Mouse (Mus musculus) MEL (cell line): Measurements from ENCODE around the gene Il16. TPM values are rescaled to one million over a fixed set of nuclear protein-coding genes. Genes with fewer than 3 reads are reported as not detected.

Source experiments
- DNase-seq: peaks from one replicate; pipeline ENCODE4 v3.0.0; 2011; ENCODE audit warnings: low read depth, low spot score
- H3K27ac ChIP-seq: 2 replicates; pipeline ENCODE4 v1.5.1; 2012; ENCODE audit warnings: low read depth, mild to moderate bottlenecking, control low read depth, low read length, moderate library complexity; ENCODE audit not compliant: control insufficient read depth
- H3K27me3 ChIP-seq, 2 experiments: fragments of 150-350 bp in 1 of 2; sonication (generic) in 1 of 2; 2 replicates each; pipeline ENCODE4 v1.6.1; 2012; ENCODE audit warnings: low read length in 2 of 2, mild to moderate bottlenecking in 2 of 2, improper control_type of control experiment in 1 of 2, moderate library complexity in 1 of 2; ENCODE audit not compliant: insufficient read depth in 2 of 2, control insufficient read depth in 1 of 2
- H3K36me3 ChIP-seq, 2 experiments: 2 replicates each; pipeline ENCODE4 v1.6.1; 2012 to 2014; ENCODE audit warnings: low read length in 2 of 2, improper control_type of control experiment in 1 of 2, inconsistent platforms in 1 of 2, mild to moderate bottlenecking in 1 of 2; ENCODE audit not compliant: insufficient read depth in 2 of 2, control insufficient read depth in 1 of 2
- H3K4me1 ChIP-seq, 2 experiments: fragments of 150-350 bp in 1 of 2; sonication (generic) in 1 of 2; 2 replicates each; pipeline ENCODE4 v1.6.1; 2012; ENCODE audit warnings: low read length in 2 of 2, improper control_type of control experiment in 1 of 2, mild to moderate bottlenecking in 1 of 2; ENCODE audit not compliant: insufficient read depth in 2 of 2, control insufficient read depth in 1 of 2
- H3K4me3 ChIP-seq, 2 experiments: fragments of 150-350 bp in 1 of 2; sonication (generic) in 1 of 2; 2 replicates each; pipeline ENCODE4 v1.5.1; 2012; ENCODE audit warnings: low read depth in 2 of 2, low read length in 2 of 2, mild to moderate bottlenecking in 2 of 2, moderate library complexity in 2 of 2, control low read depth in 1 of 2, improper control_type of control experiment in 1 of 2; ENCODE audit not compliant: control insufficient read depth in 1 of 2, insufficient read depth in 1 of 2
- H3K79me2 ChIP-seq: 2 replicates; pipeline ENCODE4 v1.6.1; 2012; ENCODE audit warnings: mild to moderate bottlenecking, low read length, moderate library complexity; ENCODE audit not compliant: control insufficient read depth, poor library complexity, insufficient read depth
- H3K9ac ChIP-seq: 2 replicates; pipeline ENCODE4 v1.6.1; 2012; ENCODE audit warnings: low read depth, mild to moderate bottlenecking, control low read depth, low read length, moderate library complexity; ENCODE audit not compliant: control insufficient read depth, poor library complexity, severe bottlenecking
- H3K9me3 ChIP-seq: fragments of 150-350 bp; sonication (generic); replicated peaks from 2 replicates; pipeline ENCODE4 v1.6.1; 2012; ENCODE audit warnings: mild to moderate bottlenecking, low read length, improper control_type of control experiment, moderate library complexity; ENCODE audit not compliant: insufficient read depth
- BHLHE40 ChIP-seq: IDR thresholded peaks from 2 replicates; pipeline ENCODE4 v1.6.1; 2012; ENCODE audit warnings: low read depth, mild to moderate bottlenecking, inconsistent platforms, low read length, improper control_type of control experiment, borderline replicate concordance
- EP300 ChIP-seq, 2 experiments: IDR thresholded peaks; 2 replicates each; pipeline ENCODE4 v1.6.1; 2011; ENCODE audit warnings: improper control_type of control experiment in 2 of 2, low read length in 2 of 2, low read depth in 1 of 2, mild to moderate bottlenecking in 1 of 2
- ETS1 ChIP-seq: IDR thresholded peaks from 2 replicates; pipeline ENCODE4 v1.6.1; 2012; ENCODE audit warnings: low read depth, mild to moderate bottlenecking, inconsistent platforms, low read length, improper control_type of control experiment, moderate library complexity
- GATA1 ChIP-seq: IDR thresholded peaks from 2 replicates; pipeline ENCODE4 v1.6.1; 2011; ENCODE audit warnings: low read depth, low read length, improper control_type of control experiment
- JUND ChIP-seq: IDR thresholded peaks from 2 replicates; pipeline ENCODE4 v1.6.1; 2011; ENCODE audit warnings: low read depth, mild to moderate bottlenecking, improper control_type of control experiment, low read length
- MAZ ChIP-seq: IDR thresholded peaks from 2 replicates; pipeline ENCODE4 v1.6.1; 2012; ENCODE audit warnings: low read depth, mild to moderate bottlenecking, inconsistent platforms, low read length, improper control_type of control experiment
- MXI1 ChIP-seq: IDR thresholded peaks from 2 replicates; pipeline ENCODE4 v1.6.1; 2011; ENCODE audit warnings: mild to moderate bottlenecking, low read depth, low read length, improper control_type of control experiment
- MYB ChIP-seq: IDR thresholded peaks from 2 replicates; pipeline ENCODE4 v1.6.1; 2011; ENCODE audit warnings: mild to moderate bottlenecking, low read depth, low read length, improper control_type of control experiment
- NELFE ChIP-seq: IDR thresholded peaks from 2 replicates; pipeline ENCODE4 v1.6.1; 2011; ENCODE audit warnings: low read depth, low read length, improper control_type of control experiment
- NRF1 ChIP-seq: IDR thresholded peaks from 2 replicates; pipeline ENCODE4 v1.6.1; 2014; ENCODE audit warnings: low read depth, mild to moderate bottlenecking, inconsistent platforms, low read length, improper control_type of control experiment, moderate library complexity; ENCODE audit not compliant: poor library complexity, insufficient read depth, severe bottlenecking
- POLR2A ChIP-seq, 2 experiments: IDR thresholded peaks; 2 replicates each; pipeline ENCODE4 v1.6.1; 2011 to 2012; ENCODE audit warnings: low read length in 2 of 2, mild to moderate bottlenecking in 2 of 2, control low read depth in 1 of 2, improper control_type of control experiment in 1 of 2, low read depth in 1 of 2, moderate library complexity in 1 of 2; ENCODE audit not compliant: control insufficient read depth in 1 of 2, insufficient read depth in 1 of 2, poor library complexity in 1 of 2
- RAD21 ChIP-seq: IDR thresholded peaks from 2 replicates; pipeline ENCODE4 v1.6.1; 2011; ENCODE audit warnings: mild to moderate bottlenecking, low read depth, low read length, improper control_type of control experiment
- SMC3 ChIP-seq: IDR thresholded peaks from 2 replicates; pipeline ENCODE4 v1.6.1; 2011; ENCODE audit warnings: low read depth, low read length, improper control_type of control experiment
- TCF12 ChIP-seq: IDR thresholded peaks from 2 replicates; pipeline ENCODE4 v1.6.1; 2014; ENCODE audit warnings: low read depth, mild to moderate bottlenecking, inconsistent platforms, low read length, improper control_type of control experiment, moderate library complexity
- USF2 ChIP-seq, 2 experiments: IDR thresholded peaks; 2 replicates each; pipeline ENCODE4 v1.6.1; 2011 to 2012; ENCODE audit warnings: improper control_type of control experiment in 2 of 2, low read length in 2 of 2, borderline replicate concordance in 1 of 2, inconsistent platforms in 1 of 2, low read depth in 1 of 2, mild to moderate bottlenecking in 1 of 2; ENCODE audit not compliant: insufficient read depth in 1 of 2
- polyA plus RNA-seq, 2 experiments: library from polyadenylated mRNA; stranded (reverse) in 1 of 2; unstranded in 1 of 2; fragments of >175 nt in 1 of 2; fragments of >200 nt in 1 of 2; gene quantifications; 2 replicates each; pipeline versions ENCODE4 v1.2.1 to v1.2.4; 2012; ENCODE audit warnings: low replicate concordance in 2 of 2, low read depth in 1 of 2; ENCODE audit not compliant: insufficient read length in 2 of 2, insufficient read depth in 1 of 2, missing spikeins in 1 of 2
- total RNA-seq: library from RNA; depleted of rRNA; stranded (reverse); fragments of 300-350 nt; gene quantifications from 2 replicates; pipeline ENCODE4 v1.2.3, GENCODE M21; 2012

The Il16 gene
- total and polyA plus RNA-seq, 3 experiments = 0.04 to 0.10 TPM; not detected in 1

DNA sequence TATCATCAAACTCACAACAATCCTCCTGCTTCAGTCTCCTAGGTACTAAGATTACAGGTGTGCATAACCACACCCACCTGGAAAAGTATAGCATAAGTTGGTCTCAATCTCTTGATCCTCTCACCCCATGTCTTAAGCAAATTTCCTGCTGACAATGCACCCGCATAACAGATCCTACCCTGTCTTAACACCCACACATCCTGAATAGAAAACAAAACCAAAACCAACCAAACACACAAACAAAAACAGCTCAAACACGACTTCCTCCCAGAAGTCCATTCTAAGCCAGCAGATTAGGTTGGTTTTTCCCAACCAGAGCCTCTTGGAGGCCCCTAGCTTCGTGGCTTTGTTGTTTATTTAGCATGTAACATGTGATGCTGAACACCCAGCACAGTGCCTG lies 2.8 kb downstream of the Il16 start:
- no peak for TF ChIP-seq EP300 (IDR thresholded peaks at IDR 0.05; ENCODE audit: low read depth in 1 of 2, low read length in 2 of 2)
- no peak overlapping the region for H3K27ac ChIP-seq
- H3K9me3 ChIP-seq = no peaks in the 10 kb centered on the region

DNA sequence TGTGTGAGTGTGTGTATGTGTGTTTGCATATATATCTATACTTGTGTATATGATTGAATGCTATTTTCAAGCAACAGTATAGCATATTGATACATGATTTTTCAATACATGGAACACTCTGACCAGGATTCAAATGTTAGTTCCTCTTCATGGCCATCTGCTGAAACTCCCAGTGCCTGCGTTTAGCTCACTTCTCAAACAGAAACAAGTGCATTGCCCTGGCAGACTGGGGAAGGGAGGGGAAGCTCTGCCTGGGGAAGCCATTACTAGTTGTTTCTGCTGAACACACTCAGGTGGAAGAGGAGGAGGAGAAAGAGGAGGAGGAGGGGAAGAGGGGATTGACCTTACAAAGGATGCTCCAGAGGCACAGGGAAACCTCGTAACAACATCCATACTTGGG lies 3.5 kb downstream of the Il16 start:
- no peak overlapping the region for H3K9ac ChIP-seq
- no peak overlapping the region for H3K27ac ChIP-seq
- no peaks in the 10 kb centered on the region for H3K27me3 ChIP-seq
- TF ChIP-seq USF2 (IDR thresholded peaks at IDR 0.05; ENCODE audit: borderline replicate concordance in 1 of 2, insufficient read depth in 1 of 2, low read depth in 1 of 2, low read length in 2 of 2) (no peak), GATA1 (no peak), POLR2A (IDR thresholded peaks at IDR 0.05; ENCODE audit: control insufficient read depth in 1 of 2, insufficient read depth in 1 of 2, low read depth in 1 of 2, low read length in 2 of 2, poor library complexity in 1 of 2) (no peak), MXI1 (no peak), RAD21 (no peak), ETS1 (no peak), JUND (no peak), TCF12 (no peak), MAZ (no peak), BHLHE40 (no peak), MYB (no peak), NELFE (no peak), NRF1 (no peak)
- H3K4me1 ChIP-seq = no peaks in the 10 kb centered on the region
- no peaks in the 10 kb centered on the region for H3K9me3 ChIP-seq
- H3K4me3 ChIP-seq = no peak overlapping the region
- no peak for DNase-seq
- no peaks in the 10 kb centered on the region for H3K36me3 ChIP-seq
- no peaks in the 10 kb centered on the region for H3K79me2 ChIP-seq

More for the DNA sequence above, 2.8 kb downstream of the Il16 start:
- Histone ChIP-seq H3K4me3 (no peak overlapping the region), H3K4me1 (no peaks in the 10 kb centered on the region), H3K79me2 (no peaks in the 10 kb centered on the region), H3K9ac (no peak overlapping the region), H3K36me3 (no peaks in the 10 kb centered on the region), H3K27me3 (no peaks in the 10 kb centered on the region)
- no peak for DNase-seq

DNA sequence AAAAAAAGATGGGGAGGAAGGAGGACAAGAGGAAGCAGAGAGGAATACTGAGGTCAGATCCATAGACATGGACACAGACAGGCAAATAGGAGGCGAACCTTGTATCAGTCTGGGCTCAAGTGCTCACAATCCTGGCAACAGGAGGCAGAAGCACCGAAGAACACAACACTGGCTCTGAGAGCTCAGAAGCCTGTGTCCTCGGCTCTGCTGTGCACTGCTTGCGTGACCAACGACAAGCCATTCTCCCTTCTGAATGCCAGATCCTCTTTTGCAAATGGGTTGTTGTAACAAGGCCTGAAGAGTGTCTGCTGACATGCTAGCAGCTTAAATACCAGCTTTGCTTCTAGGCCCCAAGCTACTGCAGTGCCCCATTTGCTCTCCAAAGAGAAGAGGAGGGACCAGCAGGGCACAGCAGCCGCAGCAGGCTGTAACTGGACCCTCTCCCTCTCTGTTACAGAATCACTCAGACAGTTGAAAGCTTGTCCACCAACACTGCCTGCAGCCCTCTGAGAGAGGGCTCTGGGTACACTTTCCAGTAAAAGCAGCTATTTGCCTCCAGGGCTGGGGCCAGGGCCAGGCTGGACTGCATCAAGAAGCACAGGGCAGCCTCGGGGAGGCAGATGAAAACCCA lies 5.7 kb downstream of the Il16 start:
- H3K27ac ChIP-seq = no peak overlapping the region
- H3K9ac ChIP-seq = no peak overlapping the region
- no peak for DNase-seq
- no peaks in the 10 kb centered on the region for H3K79me2 ChIP-seq
- no peaks in the 10 kb centered on the region for H3K4me1 ChIP-seq
- no peak overlapping the region for H3K4me3 ChIP-seq
- no peaks in the 10 kb centered on the region for H3K36me3 ChIP-seq
- no peak for TF ChIP-seq SMC3
- no peaks in the 10 kb centered on the region for H3K9me3 ChIP-seq
- H3K27me3 ChIP-seq = no peaks in the 10 kb centered on the region
